Comparison of ENCODE assay signal across 8 mouse cellular contexts in the genomic region with DNA sequence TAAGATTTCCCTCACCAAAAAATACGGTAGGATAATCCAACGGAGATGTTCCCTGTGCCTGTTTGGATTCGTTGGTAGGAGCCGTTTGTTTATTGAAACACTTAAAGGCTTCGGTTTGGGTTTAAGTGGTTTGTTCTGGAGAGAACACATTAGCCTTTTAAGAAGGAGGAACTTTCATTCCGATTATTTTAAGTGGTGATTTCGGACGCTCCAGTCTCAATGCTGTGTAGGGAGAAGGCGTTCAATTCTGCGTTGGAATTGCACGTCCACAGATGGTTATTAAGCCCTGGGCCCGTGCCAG. TPM values are rescaled to one million over a fixed set of nuclear protein-coding genes. Genes with fewer than 3 reads are reported as not detected.
A peak's percentile ranks its signal among the peaks of the same experiment; 100 is the strongest.
DNase-seq lines count a peak whose midpoint lies in the region; ATAC-seq and TF ChIP-seq lines count a peak whose summit lies in the region.

No protein-coding gene starts in this region.

- no peaks in the 10 kb centered on the region for H3K36me3 ChIP-seq in forebrain, embryonic 10.5 days (replicated peaks)
- H3K36me3 ChIP-seq in limb, embryonic 14.5 days (ENCODE audit: control insufficient read depth, insufficient read depth, low read length): no peaks in the 10 kb centered on the region
- no peaks in the 10 kb centered on the region for H3K36me3 ChIP-seq in neural tube, embryonic 15.5 days

- 13% methylated on average over 12 of the region's 12 CpGs for WGBS in forebrain, embryonic 10.5 days
- 11% methylated on average over 12 of the region's 12 CpGs for WGBS in limb, embryonic 14.5 days
- 12% methylated on average over 12 of the region's 12 CpGs for WGBS in neural tube, embryonic 15.5 days

- H3K27ac ChIP-seq in left cerebral cortex, adult 2 months: peak overlapping the region; percentile 95
- 0 out of 2 replicates have a peak overlapping the region, but pooled peaks have one; percentile 70 for H3K27ac ChIP-seq in forebrain, embryonic 10.5 days
- no peak overlapping the region for H3K27ac ChIP-seq in limb, embryonic 14.5 days (replicated peaks; ENCODE audit: low read depth, low read length)
- no peak overlapping the region for H3K27ac ChIP-seq in neural tube, embryonic 15.5 days (replicated peaks)

- peaks cover 74% of the 10 kb centered on the region for H3K27me3 ChIP-seq in forebrain, embryonic 10.5 days (ENCODE audit: poor library complexity, severe bottlenecking)
- H3K27me3 ChIP-seq in limb, embryonic 14.5 days (ENCODE audit: control insufficient read depth, insufficient read depth, low read length): peaks cover 35% of the 10 kb centered on the region
- peaks cover 45% of the 10 kb centered on the region for H3K27me3 ChIP-seq in neural tube, embryonic 15.5 days (replicated peaks)

- TF ChIP-seq POLR2A in limb, embryonic 14.5 days (IDR thresholded peaks at IDR 0.05; ENCODE audit: borderline replicate concordance, extremely low read depth, insufficient read depth, insufficient read length): no peak

- TF ChIP-seq CTCF in left cerebral cortex, adult 2 months (IDR thresholded peaks at IDR 0.05): no peak

- H3K4me3 ChIP-seq in left cerebral cortex, adult 2 months: peak overlapping the region; percentile 74
- H3K4me3 ChIP-seq in forebrain, embryonic 10.5 days: peak overlapping the region; percentile 70
- H3K4me3 ChIP-seq in limb, embryonic 14.5 days (replicated peaks; ENCODE audit: low read length): peak overlapping the region; percentile 54
- H3K4me3 ChIP-seq in neural tube, embryonic 15.5 days (replicated peaks): peak overlapping the region; percentile 58

- ATAC-seq in limb, embryonic 14.5 days (ENCODE audit: low FRiP score, low read depth): no peak
- ATAC-seq in neural tube, embryonic 15.5 days (ENCODE audit: low FRiP score): no peak

- H3K9ac ChIP-seq in limb, embryonic 14.5 days (ENCODE audit: low read depth, low read length, severe bottlenecking): no peak overlapping the region; the same call in 1 of the 2 replicates
- H3K9ac ChIP-seq in neural tube, embryonic 15.5 days (replicated peaks): 0 out of 2 replicates have a peak overlapping the region, but pooled peaks have one; percentile 60

- peaks cover 38% of the 10 kb centered on the region for H3K4me1 ChIP-seq in forebrain, embryonic 10.5 days
- peaks cover 5% of the 10 kb centered on the region; the same call in 1 of the 2 replicates for H3K4me1 ChIP-seq in limb, embryonic 14.5 days (ENCODE audit: control insufficient read depth, insufficient read depth, low read length)
- peaks cover 16% of the 10 kb centered on the region for H3K4me1 ChIP-seq in neural tube, embryonic 15.5 days

- intact Hi-C loops in left cerebral cortex, adult 2 months (cut with DNase I): loop anchor here (2.0 kb wide), 1 partner anchor 54 kb away; no protein-coding TSS in a partner anchor
- intact Hi-C loops in left cerebral cortex, postnatal 36 days (cut with DNase I): loop anchor here (2.0 to 5.0 kb wide), 2 partner anchors 48 to 79 kb away; no protein-coding TSS in a partner anchor

- H3K9me3 ChIP-seq in forebrain, embryonic 10.5 days: no peaks in the 10 kb centered on the region
- no peaks in the 10 kb centered on the region for H3K9me3 ChIP-seq in limb, embryonic 14.5 days (ENCODE audit: control insufficient read depth, low read length)
- no peaks in the 10 kb centered on the region for H3K9me3 ChIP-seq in neural tube, embryonic 15.5 days (replicated peaks)

- H3K4me2 ChIP-seq in limb, embryonic 14.5 days (replicated peaks; ENCODE audit: low read depth, low read length, severe bottlenecking): peak overlapping the region; percentile 99
- peak overlapping the region; percentile 100 for H3K4me2 ChIP-seq in neural tube, embryonic 15.5 days

- no peak for DNase-seq in left cerebral cortex, adult 2 months (ENCODE audit: extremely low spot score in 1 of 2, low spot score in 2 of 2)
- DNase-seq in left cerebral cortex, postnatal 36 days (ENCODE audit: low spot score in 2 of 2): no peak
- no peak for DNase-seq in forebrain, embryonic 10.5 days (ENCODE audit: extremely low spot score, low spot score)
- no peak for DNase-seq in limb, embryonic 14.5 days (ENCODE audit: low spot score)
- no peak for DNase-seq in gastrocnemius, adult 18-20 months (ENCODE audit: low spot score)
- no peak for DNase-seq in layer of hippocampus, adult 9-11 months
- DNase-seq in right cerebral cortex, postnatal 10 days (ENCODE audit: low spot score in 2 of 2): no peak

RNA-seq across cellular contexts. Expression of gene Tmod1, which starts 0.2 kb away (rescaled TPM):
- total RNA-seq in left cerebral cortex, adult 2 months (2021): 10 to 100 TPM; 45.5 to 49.1 TPM
- total RNA-seq in left cerebral cortex, postnatal 36 days (2021): 10 to 100 TPM; 43.6 to 49.5 TPM
- 2.5 and 4.0 TPM in 2 replicates for polyA plus RNA-seq in forebrain, embryonic 10.5 days (2016; fragmentation: Nextera tagmentation; extraction: Ambion mirVana)
- polyA plus RNA-seq in limb, embryonic 14.5 days (2012; rRNA removed): 8.1 and 10.8 TPM in 2 replicates
- 9.9 and 15.8 TPM in 2 replicates for polyA plus RNA-seq in limb, embryonic 14.5 days (2014; fragmentation: Nextera tagmentation; extraction: Ambion mirVana)
- polyA plus RNA-seq in neural tube, embryonic 15.5 days (2015; fragmentation: Nextera tagmentation; extraction: Ambion mirVana): 3.5 and 3.6 TPM in 2 replicates
- total RNA-seq in gastrocnemius, adult 18-20 months (2021): 100 to 1,000 TPM; 163 to 194 TPM

Comparison
In these comparisons a context has a peak if more than half of its experiments do, and no peak if none do; other contexts are left out.
1. H3K27ac ChIP-seq: peak in left cerebral cortex, adult 2 months (single experiment) and forebrain, embryonic 10.5 days (single experiment); none in limb, embryonic 14.5 days (single experiment) and neural tube, embryonic 15.5 days (single experiment).
2. Peak in every context shown above with its lines, with median percentiles within 50 percentile points of each other: H3K4me3 ChIP-seq.